Mouse (Mus musculus): ENCODE measurements at regions not wholly inside any gene's neighbourhood (a gene's known extent, or its start where the extent isn't known, plus 50 kb on each side); places are given as distances from the start of the nearest gene placed in this dataset.
A peak's percentile ranks its signal among the peaks of the same experiment; 100 is the strongest.

DNA sequence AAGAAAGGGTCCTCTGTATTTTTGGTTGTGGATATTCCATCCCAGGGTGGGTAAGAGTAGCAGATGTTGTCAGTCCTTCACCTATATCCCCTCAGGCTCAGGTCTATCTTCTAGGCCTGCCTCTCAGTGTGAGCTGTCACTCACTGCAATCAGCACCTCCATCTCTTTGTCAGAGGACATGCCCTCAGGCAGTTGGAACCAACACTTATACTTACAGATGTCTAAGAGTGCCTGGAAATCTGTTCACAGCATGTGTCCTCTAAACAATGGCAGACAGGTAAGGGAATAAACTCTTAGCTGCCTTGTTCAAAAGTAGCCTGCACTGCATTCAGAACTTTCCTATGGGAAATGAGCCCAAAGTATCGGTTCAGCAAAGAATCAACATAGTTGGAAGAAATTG is 153.1 kb upstream of the Gap43 start:
- no peak overlapping the region for H3K4me2 ChIP-seq (ENCODE audit: low read length)
- DNase-seq (ENCODE audit: low spot score) (no peak), ATAC-seq (replicated peaks; ENCODE audit: low FRiP score, low read depth) (no peak)
- no peak overlapping the region for H3K9ac ChIP-seq (ENCODE audit: low read depth, low read length)
- no peak for TF ChIP-seq CTCF (IDR thresholded peaks at IDR 0.05; ENCODE audit: low read depth)
- no peaks in the 10 kb centered on the region for H3K36me3 ChIP-seq (ENCODE audit: insufficient read depth, low read length)
- H3K27me3 ChIP-seq (ENCODE audit: insufficient read depth, low read length), result no peaks in the 10 kb centered on the region
- H3K27ac ChIP-seq, result no peak overlapping the region
- no peaks in the 10 kb centered on the region for H3K4me1 ChIP-seq (replicated peaks; ENCODE audit: insufficient read depth, low read length)
- whole genome bisulfite sequencing, result 93% methylated on average over 1 of the region's 1 CpGs
- no peak overlapping the region for H3K4me3 ChIP-seq (replicated peaks; ENCODE audit: low read depth, low read length)
- H3K9me3 ChIP-seq (replicated peaks; ENCODE audit: low read length), result no peaks in the 10 kb centered on the region

DNA sequence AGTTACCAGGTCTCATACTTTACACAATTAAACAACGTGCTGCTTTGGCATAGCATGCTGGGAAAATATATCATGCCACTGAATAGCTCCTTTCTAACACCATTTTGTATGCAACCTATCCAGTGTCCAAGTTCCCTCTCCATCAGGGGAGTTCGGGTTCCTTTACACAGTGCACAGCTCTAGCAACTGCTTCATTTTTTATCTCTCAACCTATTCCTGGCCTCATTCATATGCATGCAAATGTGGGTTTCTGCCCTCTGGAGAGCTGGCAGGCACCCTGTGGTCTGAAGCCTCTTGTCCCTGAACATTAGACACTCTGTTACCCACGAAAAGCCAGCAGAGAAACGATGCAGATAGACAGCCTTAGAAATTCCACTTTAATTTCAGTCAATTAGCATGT is 148.3 kb upstream of the Gap43 start:
- H3K4me1 ChIP-seq (replicated peaks; ENCODE audit: insufficient read depth, low read length), result no peaks in the 10 kb centered on the region
- H3K27ac ChIP-seq, result no peak overlapping the region
- ATAC-seq (replicated peaks; ENCODE audit: low FRiP score, low read depth), result no peak

DNA sequence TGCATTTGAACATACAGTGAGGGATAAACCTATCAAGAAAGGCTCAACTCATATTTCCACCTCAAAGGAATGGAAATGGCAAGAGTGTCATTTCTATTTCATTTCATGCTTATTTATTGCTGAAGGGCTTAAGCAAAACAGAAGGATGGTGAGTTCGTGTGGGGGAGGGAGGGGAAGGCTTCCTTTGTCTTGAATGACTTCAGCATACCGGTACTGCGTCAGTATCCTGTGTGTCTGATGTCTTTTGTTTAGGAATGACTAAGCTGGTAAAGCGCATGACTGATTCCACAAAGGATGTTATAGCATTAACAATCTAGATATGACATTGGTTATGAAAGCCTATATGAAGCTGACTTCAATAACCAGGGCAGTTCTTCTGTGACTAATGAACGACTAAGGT is 139.5 kb upstream of the Gap43 start:
- H3K27me3 ChIP-seq (ENCODE audit: insufficient read depth, low read length), result no peaks in the 10 kb centered on the region
- H3K4me3 ChIP-seq (replicated peaks; ENCODE audit: low read depth, low read length), result no peak overlapping the region
- H3K4me2 ChIP-seq (ENCODE audit: low read length), result no peak overlapping the region
- no peak for ATAC-seq (replicated peaks; ENCODE audit: low FRiP score, low read depth)
- no peaks in the 10 kb centered on the region for H3K4me1 ChIP-seq (replicated peaks; ENCODE audit: insufficient read depth, low read length)
- H3K9ac ChIP-seq (ENCODE audit: low read depth, low read length), result no peak overlapping the region
- no peak overlapping the region for H3K27ac ChIP-seq
- H3K36me3 ChIP-seq (ENCODE audit: insufficient read depth, low read length), result no peaks in the 10 kb centered on the region
- no peak for TF ChIP-seq CTCF (IDR thresholded peaks at IDR 0.05; ENCODE audit: low read depth)
- peak; percentile 14 for DNase-seq (ENCODE audit: low spot score)
- 56% methylated on average over 5 of the region's 5 CpGs for WGBS
- H3K9me3 ChIP-seq (replicated peaks; ENCODE audit: low read length), result no peaks in the 10 kb centered on the region

More for the DNA sequence above, 148.3 kb upstream of the Gap43 start:
- 72% methylated on average over 4 of the region's 4 CpGs for WGBS
- no peak for TF ChIP-seq CTCF (IDR thresholded peaks at IDR 0.05; ENCODE audit: low read depth)
- no peak for DNase-seq (ENCODE audit: low spot score)
- Histone ChIP-seq H3K9ac (ENCODE audit: low read depth, low read length) (no peak overlapping the region), H3K27me3 (ENCODE audit: insufficient read depth, low read length) (no peaks in the 10 kb centered on the region), H3K4me2 (ENCODE audit: low read length) (no peak overlapping the region), H3K4me3 (replicated peaks; ENCODE audit: low read depth, low read length) (no peak overlapping the region), H3K9me3 (replicated peaks; ENCODE audit: low read length) (no peaks in the 10 kb centered on the region), H3K36me3 (ENCODE audit: insufficient read depth, low read length) (no peaks in the 10 kb centered on the region)

DNA sequence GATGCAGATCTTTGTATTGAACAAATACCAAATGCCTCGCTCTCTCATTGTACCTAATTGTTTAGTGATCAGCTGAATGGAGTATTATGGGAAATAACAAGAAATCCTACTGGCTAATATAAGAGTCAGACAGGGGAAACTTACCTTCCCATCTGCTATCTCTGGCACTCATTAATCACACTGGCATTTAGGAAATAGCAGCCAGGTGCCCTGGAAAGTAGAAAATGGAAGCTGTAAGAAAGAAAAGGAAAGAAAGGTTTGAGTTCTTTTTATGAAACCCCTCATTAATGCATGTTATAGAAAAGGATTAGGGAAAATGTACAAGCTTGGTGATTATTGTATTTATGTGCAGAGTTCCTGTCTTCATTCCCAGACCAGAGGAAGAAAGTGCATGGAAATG is 126.5 kb upstream of the Gap43 start:
- WGBS, result 96% methylated on average over 1 of the region's 1 CpGs
- no peak overlapping the region for H3K4me3 ChIP-seq (replicated peaks; ENCODE audit: low read depth, low read length)
- no peaks in the 10 kb centered on the region for H3K9me3 ChIP-seq (replicated peaks; ENCODE audit: low read length)
- H3K27me3 ChIP-seq (ENCODE audit: insufficient read depth, low read length), result no peaks in the 10 kb centered on the region
- no peak overlapping the region for H3K9ac ChIP-seq (ENCODE audit: low read depth, low read length)
- H3K4me2 ChIP-seq (ENCODE audit: low read length), result no peak overlapping the region
- H3K36me3 ChIP-seq (ENCODE audit: insufficient read depth, low read length), result no peaks in the 10 kb centered on the region
- H3K27ac ChIP-seq, result no peak overlapping the region
- DNase-seq (ENCODE audit: low spot score), result no peak
- ATAC-seq (replicated peaks; ENCODE audit: low FRiP score, low read depth), result no peak
- no peaks in the 10 kb centered on the region for H3K4me1 ChIP-seq (replicated peaks; ENCODE audit: insufficient read depth, low read length)
- no peak for TF ChIP-seq CTCF (IDR thresholded peaks at IDR 0.05; ENCODE audit: low read depth)

DNA sequence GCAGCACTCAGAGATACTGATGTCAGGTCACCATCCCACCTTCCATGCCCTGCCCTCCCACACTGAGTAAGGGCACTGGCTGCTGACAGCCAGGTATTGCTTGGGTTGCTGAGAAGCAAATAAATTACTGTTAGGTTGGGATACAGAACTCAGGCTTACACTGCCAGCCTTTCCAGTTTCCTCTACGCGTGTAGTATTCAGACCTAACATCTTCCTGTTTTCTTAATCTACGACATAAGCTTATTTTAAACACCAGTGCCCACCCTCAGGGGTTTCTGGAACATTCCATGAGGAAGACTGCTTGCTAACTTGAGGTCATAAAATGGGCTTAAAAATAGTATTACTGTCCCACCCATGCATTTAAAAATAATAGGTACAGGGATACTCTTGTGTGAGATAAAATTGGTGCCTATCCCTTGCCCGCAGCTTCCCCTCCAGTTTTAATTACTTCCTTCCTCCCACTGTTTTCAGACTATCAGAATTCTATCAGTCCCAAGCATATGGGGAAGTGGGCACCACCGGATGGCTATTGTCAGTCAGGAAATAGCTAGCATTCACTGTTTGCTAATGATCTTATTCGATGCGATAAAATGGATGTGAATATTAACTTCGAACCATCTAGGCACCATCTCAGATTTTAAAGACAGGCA is 116.0 kb upstream of the Gap43 start:
- TF ChIP-seq CTCF (IDR thresholded peaks at IDR 0.05; ENCODE audit: low read depth), result no peak
- 65% methylated on average over 8 of the region's 8 CpGs for WGBS
- Histone ChIP-seq H3K4me2 (ENCODE audit: low read length) (no peak overlapping the region), H3K27ac (no peak overlapping the region), H3K36me3 (ENCODE audit: insufficient read depth, low read length) (no peaks in the 10 kb centered on the region), H3K9ac (ENCODE audit: low read depth, low read length) (no peak overlapping the region), H3K4me1 (replicated peaks; ENCODE audit: insufficient read depth, low read length) (no peaks in the 10 kb centered on the region), H3K4me3 (replicated peaks; ENCODE audit: low read depth, low read length) (no peak overlapping the region), H3K27me3 (ENCODE audit: insufficient read depth, low read length) (no peaks in the 10 kb centered on the region), H3K9me3 (replicated peaks; ENCODE audit: low read length) (no peaks in the 10 kb centered on the region)
- DNase-seq (ENCODE audit: low spot score) (peak; percentile 7), ATAC-seq (replicated peaks; ENCODE audit: low FRiP score, low read depth) (no peak)

DNA sequence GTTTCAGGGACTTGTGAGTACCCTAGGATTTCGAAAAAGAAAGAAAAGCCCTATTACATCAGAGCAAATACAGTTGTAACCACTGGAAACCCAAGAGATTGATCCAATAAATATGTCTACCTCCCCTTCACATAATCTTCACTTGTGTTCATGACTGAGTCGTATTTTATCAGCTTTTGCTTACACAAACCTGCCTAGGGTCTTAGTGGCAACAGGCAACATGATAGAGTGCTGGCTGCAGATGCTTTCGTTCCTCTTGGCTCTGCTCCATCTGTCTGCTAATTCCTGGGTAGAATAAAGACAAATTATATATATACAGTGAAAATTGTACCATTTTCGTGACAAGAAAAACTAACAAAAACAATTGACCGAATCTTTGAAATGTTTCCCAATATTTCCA is 112.9 kb upstream of the Gap43 start:
- Histone ChIP-seq H3K36me3 (ENCODE audit: insufficient read depth, low read length) (no peaks in the 10 kb centered on the region), H3K4me3 (replicated peaks; ENCODE audit: low read depth, low read length) (no peak overlapping the region), H3K4me1 (replicated peaks; ENCODE audit: insufficient read depth, low read length) (no peaks in the 10 kb centered on the region), H3K27me3 (ENCODE audit: insufficient read depth, low read length) (no peaks in the 10 kb centered on the region), H3K9me3 (replicated peaks; ENCODE audit: low read length) (no peaks in the 10 kb centered on the region), H3K9ac (ENCODE audit: low read depth, low read length) (no peak overlapping the region), H3K4me2 (ENCODE audit: low read length) (no peak overlapping the region), H3K27ac (no peak overlapping the region)
- ATAC-seq (replicated peaks; ENCODE audit: low FRiP score, low read depth) (no peak), DNase-seq (ENCODE audit: low spot score) (no peak)
- 57% methylated on average over 5 of the region's 5 CpGs for WGBS
- TF ChIP-seq CTCF (IDR thresholded peaks at IDR 0.05; ENCODE audit: low read depth), result no peak

DNA sequence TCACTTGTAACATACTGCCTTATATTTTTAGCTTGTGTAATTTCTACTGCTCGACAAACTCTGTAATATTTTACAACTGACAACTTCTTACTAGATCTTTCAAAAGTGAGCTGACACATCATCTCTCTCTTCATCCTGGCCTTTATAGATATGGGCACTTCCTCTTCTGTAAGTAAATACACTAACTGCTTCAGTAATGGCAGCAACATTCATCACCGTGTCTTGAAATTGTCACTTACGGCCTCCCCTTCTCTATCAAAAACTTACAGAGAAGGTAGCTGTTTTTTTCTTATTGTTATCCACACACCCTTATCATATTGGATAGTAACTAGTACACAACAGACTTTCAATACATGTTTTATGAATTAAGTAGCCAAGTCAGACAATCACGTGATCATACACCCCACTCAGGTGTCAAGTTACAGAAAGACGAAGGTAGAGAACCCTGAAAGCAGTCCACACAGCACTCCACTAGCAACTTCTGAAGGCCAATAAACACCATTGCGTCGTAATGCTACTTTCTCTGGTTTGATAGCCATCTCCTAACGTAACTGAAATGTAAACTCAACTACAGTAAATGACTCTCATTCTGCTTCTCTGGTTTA is 109.5 kb upstream of the Gap43 start:
- Histone ChIP-seq H3K9me3 (replicated peaks; ENCODE audit: low read length) (no peaks in the 10 kb centered on the region), H3K27me3 (ENCODE audit: insufficient read depth, low read length) (no peaks in the 10 kb centered on the region), H3K4me3 (replicated peaks; ENCODE audit: low read depth, low read length) (no peak overlapping the region), H3K9ac (ENCODE audit: low read depth, low read length) (no peak overlapping the region), H3K36me3 (ENCODE audit: insufficient read depth, low read length) (no peaks in the 10 kb centered on the region), H3K4me2 (ENCODE audit: low read length) (no peak overlapping the region), H3K4me1 (replicated peaks; ENCODE audit: insufficient read depth, low read length) (no peaks in the 10 kb centered on the region), H3K27ac (no peak overlapping the region)
- no peak for DNase-seq (ENCODE audit: low spot score)
- no peak for TF ChIP-seq CTCF (IDR thresholded peaks at IDR 0.05; ENCODE audit: low read depth)
- no peak for ATAC-seq (replicated peaks; ENCODE audit: low FRiP score, low read depth)
- 80% methylated on average over 8 of the region's 8 CpGs for whole genome bisulfite sequencing
